Mouse (Mus musculus) layer of hippocampus, postnatal 14 days (tissue): ENCODE data around the gene Ptpn4. TPM values are rescaled to one million over a fixed set of nuclear protein-coding genes. Genes with fewer than 3 reads are reported as not detected.

Experiments
- DNase-seq, 2 experiments: peaks; one replicate each; pipeline ENCODE4 v3.0.0; 2021 to 2022; ENCODE audit warnings: low spot score in 2 of 2, mixed read lengths in 1 of 2
- total RNA-seq, 2 experiments: library from RNA; stranded (reverse); gene quantifications; 2 replicates each; pipeline ENCODE4 v1.2.3; 2021

Gene Ptpn4
- total RNA-seq, 2 experiments from 2014 or later = 51.2 to 73.9 TPM

DNA sequence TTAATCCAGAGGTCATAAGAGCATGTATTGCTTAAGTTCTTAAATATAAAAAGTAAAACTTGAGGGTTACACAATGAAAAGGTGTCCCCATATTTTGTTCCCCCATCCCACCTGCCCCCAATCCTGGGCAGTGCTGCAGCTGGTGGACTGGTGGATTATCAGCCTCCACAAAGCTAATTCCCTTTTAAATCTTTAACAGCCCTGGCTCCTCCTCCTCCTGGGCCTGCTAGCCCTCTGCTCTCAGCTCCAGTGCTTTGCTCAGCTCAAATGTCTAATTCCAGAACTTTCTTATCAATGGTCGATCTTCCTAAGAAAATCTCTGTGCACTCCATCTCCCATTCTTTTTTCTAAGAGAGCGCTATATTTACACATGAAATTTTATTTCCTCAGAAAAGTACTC, 191.1 kb downstream of the Ptpn4 start:
- no peak for DNase-seq

GRCm38 (mm10) chr1:119642367-119642766, 195.0 kb downstream of the Ptpn4 start:
- no peak for DNase-seq

DNA sequence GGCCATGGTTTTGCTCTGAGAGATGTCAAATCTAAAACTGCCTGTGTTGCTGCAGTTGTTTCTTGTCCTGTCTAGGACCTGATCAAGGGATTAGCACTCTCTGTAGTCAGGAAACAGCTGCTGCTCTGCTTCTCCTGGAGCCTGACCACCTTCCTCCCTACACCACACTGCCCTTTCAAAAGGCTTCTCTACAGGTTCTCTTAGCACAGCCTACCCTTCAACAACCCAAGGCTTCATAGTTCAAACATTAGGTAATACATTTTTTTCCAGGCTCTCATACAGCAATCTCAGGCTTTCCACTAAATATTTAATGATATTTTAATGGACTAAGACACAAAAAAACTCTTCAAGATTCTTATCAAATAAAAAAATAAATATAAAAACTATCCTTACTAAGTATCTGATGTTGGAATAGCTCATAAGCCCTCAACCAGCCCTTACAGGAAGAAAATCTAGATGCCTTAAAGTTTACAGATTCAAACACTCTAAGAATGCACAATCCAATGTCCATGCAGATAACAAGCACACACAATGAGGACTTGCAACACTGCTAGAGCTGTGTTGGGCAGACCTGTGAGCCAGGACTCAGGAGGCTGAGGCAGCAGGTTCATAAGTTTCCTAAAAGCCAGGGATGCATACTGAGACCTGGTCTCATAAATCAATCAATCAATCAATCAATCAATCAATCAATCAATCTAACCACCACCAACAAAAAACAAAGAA, 196.2 kb downstream of the Ptpn4 start:
- DNase-seq = no peak

GRCm38 (mm10) chr1:119640006-119640405, 197.4 kb downstream of the Ptpn4 start:
- no peak for DNase-seq

DNA sequence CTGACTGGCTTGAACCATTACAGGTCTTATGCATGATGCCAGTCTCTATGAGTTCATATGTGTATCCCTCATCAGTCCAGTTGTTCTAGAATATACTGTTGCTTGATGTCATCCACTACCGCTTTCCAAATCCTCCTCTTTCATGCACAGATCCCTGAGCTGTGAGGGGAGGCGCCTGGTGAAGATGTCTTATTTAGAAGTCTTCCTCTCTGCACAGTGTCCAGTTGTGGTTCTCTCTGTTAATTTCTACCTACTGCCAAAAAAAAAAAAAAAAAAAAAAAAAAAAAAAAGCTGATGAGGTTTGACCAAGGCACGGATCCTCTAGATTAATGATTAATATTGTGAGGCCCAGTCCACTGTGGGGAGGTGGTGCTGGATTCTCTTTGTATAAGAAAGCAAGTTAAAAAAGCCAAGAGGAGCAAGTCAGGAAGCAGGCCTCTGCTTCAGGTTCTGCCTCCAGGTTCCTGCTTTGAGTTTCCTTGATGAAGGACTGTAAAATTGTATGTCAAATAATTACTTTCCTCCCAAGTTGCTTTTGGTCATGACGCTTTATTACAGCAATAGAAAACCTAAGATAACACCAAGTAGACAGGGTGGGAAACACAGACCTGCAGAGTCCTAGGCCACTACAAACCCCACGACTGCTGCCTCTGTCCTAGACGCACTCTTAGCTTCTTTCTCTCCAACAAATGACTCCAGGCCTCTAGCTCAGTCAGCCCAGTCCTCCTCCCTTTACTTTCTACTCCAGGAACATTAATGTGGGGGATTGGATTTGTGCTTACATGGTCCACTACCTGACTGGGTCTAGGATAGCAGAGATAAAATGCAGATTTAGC, 200.0 kb downstream of the Ptpn4 start:
- no peak for DNase-seq

GRCm38 (mm10) chr1:119634746-119635145, 202.7 kb downstream of the Ptpn4 start:
- DNase-seq = no peak

DNA sequence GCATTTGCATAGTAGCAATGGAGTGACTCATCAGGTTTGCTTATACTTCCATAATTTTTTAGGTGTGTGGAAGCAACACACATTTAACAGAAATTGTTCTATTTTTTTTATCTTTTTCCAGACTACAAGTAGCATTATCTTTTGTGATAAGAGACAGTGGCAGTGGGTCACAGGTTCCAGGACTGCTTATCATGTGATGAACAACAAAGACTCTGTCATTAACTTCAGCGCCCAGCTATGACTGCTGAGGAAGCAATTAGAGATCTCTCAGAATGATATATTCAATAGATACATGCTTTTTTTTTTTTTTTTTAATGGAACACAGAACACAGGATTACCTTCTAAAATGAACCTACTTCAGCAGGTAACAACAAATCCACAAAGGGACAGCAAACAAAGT, 207.0 kb downstream of the Ptpn4 start:
- DNase-seq = no peak

DNA sequence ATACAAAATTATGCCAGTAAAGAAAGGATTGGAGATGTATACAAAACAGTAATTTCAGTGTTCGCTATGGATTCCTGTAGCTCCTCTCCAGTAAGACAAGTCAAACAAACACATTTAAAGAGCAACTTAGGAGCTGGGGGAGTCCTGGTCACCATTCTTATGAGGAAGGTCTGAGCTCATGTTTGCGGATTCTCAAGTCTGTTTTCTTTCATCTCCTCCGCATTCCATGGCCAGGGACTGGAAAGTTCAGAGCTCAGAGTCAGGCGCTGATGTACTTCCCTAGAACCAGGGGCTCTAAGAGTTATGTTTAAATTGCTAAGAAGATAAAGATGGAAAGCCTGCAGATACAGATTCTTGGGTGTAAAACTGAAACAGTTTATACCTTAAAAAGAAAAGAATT, 210.6 kb downstream of the Ptpn4 start:
- no peak for DNase-seq

- no peak for DNase-seq
Observed at GRCm38 (mm10) chr1:119624444-119624843, 213.0 kb downstream of the Ptpn4 start.

DNA sequence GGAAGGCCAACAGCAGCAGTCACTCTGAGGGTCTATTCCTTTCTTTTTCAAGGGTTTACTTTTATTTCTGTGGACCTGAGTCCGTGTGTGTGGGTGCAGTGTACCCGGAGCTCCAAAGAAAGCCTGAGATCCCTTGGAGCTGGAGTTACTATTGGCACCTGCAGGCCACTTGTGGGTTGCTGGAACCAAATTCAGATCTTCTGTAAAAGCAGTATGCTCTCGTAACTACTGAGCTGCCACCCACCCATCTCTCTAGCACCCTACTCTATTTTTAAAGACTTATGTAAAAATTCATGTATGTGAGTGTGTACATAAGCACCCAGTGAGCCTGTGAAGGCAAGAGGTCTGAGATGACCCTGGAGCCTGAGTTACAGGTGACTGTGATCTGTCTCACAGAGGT, 232.0 kb downstream of the Ptpn4 start:
- no peak for DNase-seq

Other genes with a start within 250 kb of the Ptpn4 start
- 1 to 10 TPM; 7.1 to 7.8 TPM for gene Epb41l5, start 188.6 kb downstream of the Ptpn4 start, total RNA-seq
- gene Tmem177, start 75.6 kb upstream of the Ptpn4 start, total RNA-seq = 1 to 10 TPM; 5.8 to 5.9 TPM
- gene Cfap221, start 159.6 kb upstream of the Ptpn4 start, total RNA-seq = 1 to 10 TPM in 1 of 2 experiments, under 1 TPM in 1; 0.90 to 1.1 TPM
- gene Sctr, start 169.3 kb upstream of the Ptpn4 start, total RNA-seq = 1 to 10 TPM; 2.0 to 2.4 TPM
- 1 to 10 TPM in 1 of 2 experiments, under 1 TPM in 1; 0.69 to 2.1 TPM for gene Tmem37, start 236.5 kb upstream of the Ptpn4 start, total RNA-seq